Mouse (Mus musculus) liver, embryonic 12.5 days (tissue): ENCODE results near the gene Ndufs3. TPM values are rescaled to one million over a fixed set of nuclear protein-coding genes. Genes with fewer than 3 reads are reported as not detected.
A peak's percentile ranks its signal among the peaks of the same experiment; 100 is the strongest.

Experiments used
- ATAC-seq: fragments of 200-750 bp; cut with Nextera tagmentation; 2 replicates; pipeline ENCODE4 v1.8.0; 2017; ENCODE audit warnings: moderate number of reproducible peaks, mild to moderate bottlenecking, moderate library complexity
- H3K27ac ChIP-seq: fragments of 300-500 bp; sonication (generic); 2 replicates; pipeline ENCODE4 v1.5.1; 2016; ENCODE audit warnings: mild to moderate bottlenecking
- H3K27me3 ChIP-seq: fragments of 300-500 bp; sonication (generic); replicated peaks from 2 replicates; pipeline ENCODE4 v1.6.1; 2016; ENCODE audit warnings: mild to moderate bottlenecking, moderate library complexity
- H3K36me3 ChIP-seq: fragments of 300-500 bp; sonication (generic); 2 replicates; pipeline ENCODE4 v1.6.1; 2016; ENCODE audit warnings: mild to moderate bottlenecking, moderate library complexity
- H3K4me1 ChIP-seq: fragments of 300-500 bp; sonication (generic); 2 replicates; pipeline ENCODE4 v1.6.1; 2016
- H3K4me2 ChIP-seq: fragments of 300-500 bp; sonication (generic); 2 replicates; pipeline ENCODE4 v1.6.1; 2016; ENCODE audit warnings: mild to moderate bottlenecking, moderate library complexity
- H3K4me3 ChIP-seq: fragments of 300-500 bp; sonication (generic); 2 replicates; pipeline ENCODE4 v1.5.1; 2016; ENCODE audit warnings: mild to moderate bottlenecking, moderate library complexity
- H3K9ac ChIP-seq: fragments of 300-500 bp; sonication (generic); 2 replicates; pipeline ENCODE4 v1.6.1; 2016; ENCODE audit warnings: mild to moderate bottlenecking, moderate library complexity
- H3K9me3 ChIP-seq: fragments of 300-500 bp; sonication (generic); replicated peaks from 2 replicates; pipeline ENCODE4 v1.6.1; 2016; ENCODE audit warnings: mild to moderate bottlenecking, moderate library complexity
- whole genome bisulfite sequencing: fragments of 180-500 bp; shearing (Covaris S2); methylation state at CpG from one replicate; pipeline ENCODE4 v1.1.7; 2016; ENCODE audit not compliant: insufficient replicate concordance; 5-methylcytosine and 5-hydroxymethylcytosine counted together
- polyA plus RNA-seq: library from polyadenylated mRNA; unstranded; fragments of >200 nt; fragmentation: Nextera tagmentation; extraction: Ambion mirVana; gene quantifications from 2 replicates; pipeline ENCODE4 v1.2.1, GENCODE M21; 2016

Gene Ndufs3
- polyA plus RNA-seq, 1 experiment from 2014 or later: 177 TPM

- Histone ChIP-seq H3K27me3 (no peaks in the 10 kb centered on the region), H3K4me1 (peaks cover 35% of the 10 kb centered on the region), H3K4me3 (peak overlapping the region; percentile 83), H3K36me3 (peaks cover 20% of the 10 kb centered on the region), H3K9ac (peak overlapping the region; percentile 70; the same call in 1 of the 2 replicates), H3K27ac (peak overlapping the region; percentile 68; the same call in 1 of the 2 replicates), H3K9me3 (no peaks in the 10 kb centered on the region), H3K4me2 (peak overlapping the region; percentile 79)
- no peak for ATAC-seq
- WGBS: 53% methylated on average over 6 of the region's 6 CpGs
These were observed 58.5 kb downstream of the Ndufs3 start for GRCm38 (mm10) chr2:90846171-90846570.

GRCm38 (mm10) chr2:90845234-90845633 lies 59.4 kb downstream of the Ndufs3 start:
- H3K4me1 ChIP-seq: peaks cover 35% of the 10 kb centered on the region
- 54% methylated on average over 5 of the region's 5 CpGs for WGBS
- no peak overlapping the region for H3K4me3 ChIP-seq
- H3K4me2 ChIP-seq: no peak overlapping the region
- H3K27me3 ChIP-seq: no peaks in the 10 kb centered on the region
- no peaks in the 10 kb centered on the region for H3K9me3 ChIP-seq
- H3K9ac ChIP-seq: no peak overlapping the region
- H3K27ac ChIP-seq: no peak overlapping the region; the same call in 1 of the 2 replicates
- H3K36me3 ChIP-seq: peaks cover 10% of the 10 kb centered on the region
- ATAC-seq: no peak

Other genes starting within 250 kb of the Ndufs3 start
- 60.3 and 61.3 TPM in 2 replicates for gene Nup160, start 227.6 kb downstream of the Ndufs3 start, polyA plus RNA-seq
- gene Fnbp4, start 159.5 kb downstream of the Ndufs3 start, polyA plus RNA-seq: 62.9 and 67.1 TPM in 2 replicates
- gene Agbl2, start 122.1 kb downstream of the Ndufs3 start, polyA plus RNA-seq: 0.07 TPM in 2 replicates
- gene Mtch2, start 57.7 kb downstream of the Ndufs3 start, polyA plus RNA-seq: 142 and 146 TPM in 2 replicates
- gene C1qtnf4, start 19.0 kb downstream of the Ndufs3 start, polyA plus RNA-seq: 6.6 and 7.3 TPM in 2 replicates
- gene Kbtbd4, start 87 bp downstream of the Ndufs3 start, polyA plus RNA-seq: 22.6 and 26.0 TPM in 2 replicates
- gene Celf1, start 35.6 kb upstream of the Ndufs3 start, polyA plus RNA-seq: 79.4 and 81.3 TPM in 2 replicates
- 0.57 and 0.94 TPM in 2 replicates for gene Rapsn, start 130.8 kb upstream of the Ndufs3 start, polyA plus RNA-seq
- 220 and 223 TPM in 2 replicates for gene Psmc3, start 149.2 kb upstream of the Ndufs3 start, polyA plus RNA-seq
- gene Slc39a13, start 165.6 kb upstream of the Ndufs3 start, polyA plus RNA-seq: 15.1 and 15.3 TPM in 2 replicates
- 16.8 and 18.5 TPM in 2 replicates for gene Spi1, start 177.6 kb upstream of the Ndufs3 start, polyA plus RNA-seq
- gene Mybpc3, start 213.3 kb upstream of the Ndufs3 start, polyA plus RNA-seq: 0.23 and 0.39 TPM in 2 replicates